Mouse (Mus musculus): ENCODE measurements around the gene L2hgdh. TPM values are rescaled to one million over a fixed set of nuclear protein-coding genes. Genes with fewer than 3 reads are reported as not detected.
"Not testable (repeated sequence)": the region's sequence is repeated elsewhere in the genome, so short reads cannot be mapped to it uniquely, and the experiment has no call there.

Gene L2hgdh
- polyA plus RNA-seq, 1 experiment from 2014 or later = 13.0 TPM

- H3K4me2 ChIP-seq = peak overlapping the region; percentile 77
- H3K36me3 ChIP-seq (ENCODE audit: poor library complexity, severe bottlenecking) = no peaks in the 10 kb centered on the region
- H3K4me1 ChIP-seq = peaks cover 14% of the 10 kb centered on the region
- H3K27ac ChIP-seq = peak overlapping the region; percentile 92
- peak; percentile 91 for ATAC-seq
- H3K27me3 ChIP-seq = no peaks in the 10 kb centered on the region
- no peaks in the 10 kb centered on the region for H3K9me3 ChIP-seq (replicated peaks)
- peak overlapping the region; percentile 95 for H3K9ac ChIP-seq
- peak overlapping the region; percentile 94 for H3K4me3 ChIP-seq
- under 1% methylated on average over 41 of the region's 54 CpGs for WGBS
Observed at GRCm38 (mm10) chr12:69682065-69682787, 42.4 kb downstream of the L2hgdh start.

GRCm38 (mm10) chr12:69681566-69682061 is 43.1 kb downstream of the L2hgdh start, which contains the start of gene Sos2:
Sos2 (minus strand) TSS chr12:69681852.
- peak; percentile 79 for ATAC-seq
- WGBS = under 1% methylated on average over 44 of the region's 85 CpGs
- H3K4me3 ChIP-seq = peak within 1 kb of the TSS; percentile 94

GRCm38 (mm10) chr12:69680635-69681565 is 43.8 kb downstream of the L2hgdh start:
- Histone ChIP-seq H3K9me3 (replicated peaks) (no peaks in the 10 kb centered on the region), H3K4me2 (peak overlapping the region; percentile 77), H3K27ac (peak overlapping the region; percentile 92), H3K9ac (peak overlapping the region; percentile 95), H3K36me3 (ENCODE audit: poor library complexity, severe bottlenecking) (no peaks in the 10 kb centered on the region), H3K4me1 (peaks cover 14% of the 10 kb centered on the region), H3K27me3 (no peaks in the 10 kb centered on the region), H3K4me3 (peak overlapping the region; percentile 94)
- WGBS = under 1% methylated on average over 54 of the region's 56 CpGs
- ATAC-seq = peak; percentile 36

More at GRCm38 (mm10) chr12:69681566-69682061, 43.1 kb downstream of the L2hgdh start, which contains the start of gene Sos2:
- Histone ChIP-seq H3K4me1 (peaks cover 14% of the 10 kb centered on the region), H3K9me3 (replicated peaks) (no peaks in the 10 kb centered on the region), H3K9ac (peak within 1 kb of the TSS; percentile 95), H3K36me3 (ENCODE audit: poor library complexity, severe bottlenecking) (no peaks in the 10 kb centered on the region), H3K27ac (peak within 1 kb of the TSS; percentile 92), H3K27me3 (no peaks in the 10 kb centered on the region), H3K4me2 (peak within 1 kb of the TSS; percentile 77)

GRCm38 (mm10) chr12:69676157-69676556 is 48.5 kb downstream of the L2hgdh start:
- H3K4me1 ChIP-seq = peaks cover 10% of the 10 kb centered on the region
- no peaks in the 10 kb centered on the region for H3K36me3 ChIP-seq (ENCODE audit: poor library complexity, severe bottlenecking)
- WGBS = 95% methylated on average over 4 of the region's 4 CpGs
- H3K27ac ChIP-seq = no peak overlapping the region
- no peaks in the 10 kb centered on the region for H3K9me3 ChIP-seq (replicated peaks)
- H3K9ac ChIP-seq = no peak overlapping the region
- ATAC-seq = no peak
- no peak overlapping the region for H3K4me2 ChIP-seq
- H3K27me3 ChIP-seq = no peaks in the 10 kb centered on the region
- H3K4me3 ChIP-seq = no peak overlapping the region

GRCm38 (mm10) chr12:69674576-69675537 is 49.8 kb downstream of the L2hgdh start:
- ATAC-seq = no peak
- H3K4me2 ChIP-seq = no peak overlapping the region
- peaks cover 2% of the 10 kb centered on the region for H3K4me1 ChIP-seq
- H3K9ac ChIP-seq = no peak overlapping the region
- 84% methylated on average over 10 of the region's 10 CpGs for WGBS
- no peaks in the 10 kb centered on the region for H3K27me3 ChIP-seq
- H3K4me3 ChIP-seq = no peak overlapping the region
- no peak overlapping the region for H3K27ac ChIP-seq
- H3K9me3 ChIP-seq (replicated peaks) = no peaks in the 10 kb centered on the region
- H3K36me3 ChIP-seq (ENCODE audit: poor library complexity, severe bottlenecking) = no peaks in the 10 kb centered on the region

- WGBS = 79% methylated on average over 1 of the region's 1 CpGs
- Histone ChIP-seq H3K4me3 (no peak overlapping the region), H3K9me3 (replicated peaks) (no peaks in the 10 kb centered on the region), H3K4me1 (no peaks in the 10 kb centered on the region), H3K4me2 (no peak overlapping the region), H3K36me3 (ENCODE audit: poor library complexity, severe bottlenecking) (no peaks in the 10 kb centered on the region), H3K27ac (no peak overlapping the region), H3K27me3 (no peaks in the 10 kb centered on the region), H3K9ac (no peak overlapping the region)
- ATAC-seq = no peak
Observed at GRCm38 (mm10) chr12:69674176-69674575, 50.5 kb downstream of the L2hgdh start.

- Histone ChIP-seq H3K4me3 (no peak overlapping the region), H3K4me1 (no peaks in the 10 kb centered on the region), H3K27me3 (no peaks in the 10 kb centered on the region), H3K27ac (no peak overlapping the region), H3K36me3 (ENCODE audit: poor library complexity, severe bottlenecking) (peaks cover 4% of the 10 kb centered on the region; the same call in 1 of the 2 replicates), H3K9ac (no peak overlapping the region), H3K9me3 (replicated peaks) (peaks cover 5% of the 10 kb centered on the region), H3K4me2 (no peak overlapping the region)
- ATAC-seq = no peak
- WGBS = 96% methylated on average over 5 of the region's 5 CpGs
Observed at GRCm38 (mm10) chr12:69666721-69667120, 58.0 kb downstream of the L2hgdh start.

GRCm38 (mm10) chr12:69661658-69662057 is 63.0 kb downstream of the L2hgdh start:
- H3K36me3 ChIP-seq (ENCODE audit: poor library complexity, severe bottlenecking) = peaks cover 4% of the 10 kb centered on the region; the same call in 1 of the 2 replicates
- ATAC-seq = no peak
- no peak overlapping the region for H3K4me2 ChIP-seq
- H3K9me3 ChIP-seq (replicated peaks) = no peaks in the 10 kb centered on the region; the same call in none of the 2 replicates
- no peak overlapping the region for H3K27ac ChIP-seq
- H3K9ac ChIP-seq = no peak overlapping the region
- no peak overlapping the region for H3K4me3 ChIP-seq
- 95% methylated on average over 5 of the region's 5 CpGs for WGBS
- H3K4me1 ChIP-seq = no peaks in the 10 kb centered on the region
- H3K27me3 ChIP-seq = no peaks in the 10 kb centered on the region

GRCm38 (mm10) chr12:69653973-69654372 is 70.7 kb downstream of the L2hgdh start:
- ATAC-seq = peak; percentile 80
- H3K36me3 ChIP-seq (ENCODE audit: poor library complexity, severe bottlenecking) = peaks cover 23% of the 10 kb centered on the region
- not testable (repeated sequence) for H3K4me1 ChIP-seq

GRCm38 (mm10) chr12:69649511-69649910 is 75.2 kb downstream of the L2hgdh start:
- no peak for ATAC-seq
- WGBS = 90% methylated on average over 8 of the region's 8 CpGs
- H3K4me2 ChIP-seq = no peak overlapping the region

More at GRCm38 (mm10) chr12:69653973-69654372, 70.7 kb downstream of the L2hgdh start:
- not testable (repeated sequence) for H3K9ac ChIP-seq; H3K9me3 ChIP-seq (replicated peaks); H3K4me3 ChIP-seq; H3K4me2 ChIP-seq; H3K27ac ChIP-seq; H3K27me3 ChIP-seq

More at GRCm38 (mm10) chr12:69649511-69649910, 75.2 kb downstream of the L2hgdh start:
- Histone ChIP-seq H3K27ac (no peak overlapping the region), H3K9ac (no peak overlapping the region), H3K9me3 (replicated peaks) (peaks cover 4% of the 10 kb centered on the region; the same call in 1 of the 2 replicates), H3K36me3 (ENCODE audit: poor library complexity, severe bottlenecking) (peaks cover 44% of the 10 kb centered on the region), H3K4me1 (peaks cover 5% of the 10 kb centered on the region; the same call in 1 of the 2 replicates), H3K4me3 (no peak overlapping the region), H3K27me3 (no peaks in the 10 kb centered on the region)

All from forebrain, embryonic 13.5 days (tissue).